Mouse (Mus musculus) kidney, adult 8-10 months (tissue): ENCODE results near the gene Irx6.

ENCODE experiments used
- DNase-seq, 2 experiments: peaks; one replicate each; pipeline ENCODE4 v3.0.0; 2022

Gene Irx6

GRCm38 (mm10) chr8:92674244-92675128 is at the start of gene Irx6:
Gene Irx6 (plus strand): TSS chr8:92674288.
- DNase-seq: no peak

- DNase-seq: no peak
These were observed 45.1 kb upstream of the Irx6 start for GRCm38 (mm10) chr8:92628711-92629650.

GRCm38 (mm10) chr8:92633199-92633598 is 40.9 kb upstream of the Irx6 start:
- DNase-seq: no peak

- DNase-seq: no peak
These were observed 33.3 kb upstream of the Irx6 start for GRCm38 (mm10) chr8:92640820-92641219.

- peak; percentile 4 to 15 for DNase-seq
These were observed 27.5 kb upstream of the Irx6 start for GRCm38 (mm10) chr8:92646637-92647036.

- DNase-seq: no peak
These were observed 9.9 kb upstream of the Irx6 start for GRCm38 (mm10) chr8:92664207-92664606.

GRCm38 (mm10) chr8:92670236-92670635 is 3.9 kb upstream of the Irx6 start:
- DNase-seq: no peak

- DNase-seq: no peak
These were observed 3.4 kb upstream of the Irx6 start for GRCm38 (mm10) chr8:92670656-92671195.

GRCm38 (mm10) chr8:92671892-92672291 is 2.2 kb upstream of the Irx6 start:
- no peak for DNase-seq

- no peak for DNase-seq
These were observed 987 bp upstream of the Irx6 start for GRCm38 (mm10) chr8:92673101-92673500.

- peak in 1 of 2 experiments; percentile 8 for DNase-seq
These were observed 389 bp upstream of the Irx6 start for GRCm38 (mm10) chr8:92673555-92674243.

- DNase-seq: peak; percentile 19 to 55
These were observed 4.3 kb downstream of the Irx6 start for GRCm38 (mm10) chr8:92678407-92678806.

- DNase-seq: no peak
These were observed 23.3 kb downstream of the Irx6 start for GRCm38 (mm10) chr8:92697361-92697760.

- DNase-seq: no peak
These were observed 24.3 kb downstream of the Irx6 start for GRCm38 (mm10) chr8:92698411-92698810.

GRCm38 (mm10) chr8:92699922-92700540 is 25.9 kb downstream of the Irx6 start:
- DNase-seq: no peak

GRCm38 (mm10) chr8:92703375-92703774 is 29.3 kb downstream of the Irx6 start:
- DNase-seq: no peak

- DNase-seq: no peak
These were observed 32.2 kb downstream of the Irx6 start for GRCm38 (mm10) chr8:92706311-92706710.

- DNase-seq: no peak
These were observed 39.2 kb downstream of the Irx6 start for GRCm38 (mm10) chr8:92713286-92713685.

GRCm38 (mm10) chr8:92717418-92717817 is 43.3 kb downstream of the Irx6 start:
- no peak for DNase-seq

GRCm38 (mm10) chr8:92718057-92718456 is 44.0 kb downstream of the Irx6 start:
- DNase-seq: no peak

- DNase-seq: peak in 1 of 2 experiments; percentile 10
These were observed 47.3 kb downstream of the Irx6 start for GRCm38 (mm10) chr8:92721266-92721935.

GRCm38 (mm10) chr8:92721936-92722321 is 47.8 kb downstream of the Irx6 start:
- no peak for DNase-seq
